Mouse (Mus musculus) limb, embryonic 10.5 days (tissue): ENCODE measurements at regions not wholly inside any gene's neighbourhood (a gene's known extent, or its start where the extent isn't known, plus 50 kb on each side); places are given as distances from the start of the nearest gene placed in this dataset.

Source experiments
- DNase-seq: peaks from one replicate; pipeline ENCODE4 v3.0.0-alpha.2; 2017; ENCODE audit warnings: low spot score
- H3K27ac ChIP-seq: fragments of 300-500 bp; sonication (generic); 2 replicates; pipeline ENCODE4 v1.5.1; 2016; ENCODE audit warnings: mild to moderate bottlenecking
- H3K27me3 ChIP-seq: fragments of 300-500 bp; sonication (generic); 2 replicates; pipeline ENCODE4 v1.6.1; 2016; ENCODE audit warnings: low read depth, mild to moderate bottlenecking; ENCODE audit not compliant: poor library complexity, severe bottlenecking
- H3K36me3 ChIP-seq: fragments of 300-500 bp; sonication (generic); 2 replicates; pipeline ENCODE4 v1.6.1; 2016; ENCODE audit warnings: mild to moderate bottlenecking, moderate library complexity
- H3K4me1 ChIP-seq: fragments of 300-500 bp; sonication (generic); 2 replicates; pipeline ENCODE4 v1.6.1; 2016
- H3K4me3 ChIP-seq: fragments of 300-500 bp; sonication (generic); 2 replicates; pipeline ENCODE4 v1.5.1; 2016; ENCODE audit warnings: mild to moderate bottlenecking, moderate library complexity
- H3K9me3 ChIP-seq: fragments of 300-500 bp; sonication (generic); replicated peaks from 2 replicates; pipeline ENCODE4 v1.6.1; 2016; ENCODE audit warnings: mild to moderate bottlenecking
- WGBS: fragments of 180-500 bp; shearing (Covaris S2); methylation state at CpG from one replicate; pipeline ENCODE4 v1.1.7; 2016; 5-methylcytosine and 5-hydroxymethylcytosine counted together

GRCm38 (mm10) chr2:167765811-167766210 is 76.2 kb upstream of the Tmem189 start:
- no peak for DNase-seq
- 87% methylated on average over 6 of the region's 6 CpGs for WGBS
- 0 out of 2 replicates have a peak, but pooled peaks cover under 1% of the 10 kb centered on the region for H3K27me3 ChIP-seq
- H3K27ac ChIP-seq, result peak overlapping the region; percentile 79
- H3K9me3 ChIP-seq, result no peaks in the 10 kb centered on the region
- H3K4me1 ChIP-seq, result peaks cover 17% of the 10 kb centered on the region
- no peak overlapping the region for H3K4me3 ChIP-seq
- H3K36me3 ChIP-seq, result no peaks in the 10 kb centered on the region

GRCm38 (mm10) chr2:167765072-167765800 is 75.6 kb upstream of the Tmem189 start:
- peak; percentile 67 for DNase-seq
- Histone ChIP-seq H3K4me3 (no peak overlapping the region), H3K27me3 (0 out of 2 replicates have a peak, but pooled peaks cover 3% of the 10 kb centered on the region), H3K4me1 (peaks cover 22% of the 10 kb centered on the region), H3K36me3 (no peaks in the 10 kb centered on the region), H3K27ac (peak overlapping the region; percentile 79), H3K9me3 (no peaks in the 10 kb centered on the region)
- 54% methylated on average over 22 of the region's 22 CpGs for WGBS

- no peaks in the 10 kb centered on the region for H3K36me3 ChIP-seq
- no peak for DNase-seq
- no peak overlapping the region for H3K4me3 ChIP-seq
- no peaks in the 10 kb centered on the region for H3K9me3 ChIP-seq
- H3K27ac ChIP-seq, result peak overlapping the region; percentile 79; the same call in 1 of the 2 replicates
- H3K4me1 ChIP-seq, result peaks cover 27% of the 10 kb centered on the region
- H3K27me3 ChIP-seq, result 0 out of 2 replicates have a peak, but pooled peaks cover 3% of the 10 kb centered on the region
- 92% methylated on average over 7 of the region's 7 CpGs for WGBS
Measured at GRCm38 (mm10) chr2:167763891-167764410, 74.3 kb upstream of the Tmem189 start.

GRCm38 (mm10) chr2:167761404-167761936 is 71.8 kb upstream of the Tmem189 start:
- Histone ChIP-seq H3K4me1 (peaks cover 43% of the 10 kb centered on the region), H3K9me3 (no peaks in the 10 kb centered on the region), H3K27ac (peak overlapping the region; percentile 66), H3K4me3 (no peak overlapping the region), H3K36me3 (no peaks in the 10 kb centered on the region), H3K27me3 (0 out of 2 replicates have a peak, but pooled peaks cover 3% of the 10 kb centered on the region)
- WGBS, result 84% methylated on average over 17 of the region's 17 CpGs
- no peak for DNase-seq

- Histone ChIP-seq H3K27ac (peak overlapping the region; percentile 42), H3K4me3 (no peak overlapping the region), H3K9me3 (no peaks in the 10 kb centered on the region), H3K4me1 (peaks cover 43% of the 10 kb centered on the region), H3K27me3 (0 out of 2 replicates have a peak, but pooled peaks cover 3% of the 10 kb centered on the region), H3K36me3 (no peaks in the 10 kb centered on the region)
- no peak for DNase-seq
- 72% methylated on average over 13 of the region's 13 CpGs for WGBS
Measured at GRCm38 (mm10) chr2:167760681-167761403, 71.2 kb upstream of the Tmem189 start.

- 93% methylated on average over 9 of the region's 9 CpGs for WGBS
- no peak for DNase-seq
- no peaks in the 10 kb centered on the region for H3K9me3 ChIP-seq
- no peak overlapping the region for H3K4me3 ChIP-seq
- H3K4me1 ChIP-seq, result peaks cover 39% of the 10 kb centered on the region
- no peaks in the 10 kb centered on the region for H3K36me3 ChIP-seq
- peaks cover 9% of the 10 kb centered on the region; the same call in 1 of the 2 replicates for H3K27me3 ChIP-seq
- H3K27ac ChIP-seq, result no peak overlapping the region
Measured at GRCm38 (mm10) chr2:167759603-167760390, 70.2 kb upstream of the Tmem189 start.

GRCm38 (mm10) chr2:167757157-167757780 is 67.6 kb upstream of the Tmem189 start:
- peaks cover 9% of the 10 kb centered on the region; the same call in 1 of the 2 replicates for H3K27me3 ChIP-seq
- peak overlapping the region; percentile 37; the same call in 1 of the 2 replicates for H3K27ac ChIP-seq
- H3K9me3 ChIP-seq, result no peaks in the 10 kb centered on the region
- H3K4me3 ChIP-seq, result no peak overlapping the region
- WGBS, result 74% methylated on average over 12 of the region's 12 CpGs
- no peak for DNase-seq
- H3K36me3 ChIP-seq, result no peaks in the 10 kb centered on the region
- peaks cover 38% of the 10 kb centered on the region for H3K4me1 ChIP-seq

- no peak overlapping the region for H3K4me3 ChIP-seq
- 91% methylated on average over 12 of the region's 12 CpGs for WGBS
- no peaks in the 10 kb centered on the region for H3K9me3 ChIP-seq
- no peak for DNase-seq
- H3K4me1 ChIP-seq, result peaks cover 38% of the 10 kb centered on the region
- H3K27me3 ChIP-seq, result peaks cover 9% of the 10 kb centered on the region; the same call in 1 of the 2 replicates
- no peaks in the 10 kb centered on the region for H3K36me3 ChIP-seq
- H3K27ac ChIP-seq, result 0 out of 2 replicates have a peak overlapping the region, but pooled peaks have one; percentile 37
Measured at GRCm38 (mm10) chr2:167756721-167757120, 67.1 kb upstream of the Tmem189 start.

- H3K36me3 ChIP-seq, result no peaks in the 10 kb centered on the region
- 82% methylated on average over 22 of the region's 22 CpGs for WGBS
- no peak for DNase-seq
- no peaks in the 10 kb centered on the region for H3K9me3 ChIP-seq
- H3K4me3 ChIP-seq, result no peak overlapping the region
- H3K4me1 ChIP-seq, result peaks cover 31% of the 10 kb centered on the region
- no peak overlapping the region for H3K27ac ChIP-seq
- H3K27me3 ChIP-seq, result peaks cover 7% of the 10 kb centered on the region; the same call in 1 of the 2 replicates
Measured at GRCm38 (mm10) chr2:167754929-167755551, 65.4 kb upstream of the Tmem189 start.

- peaks cover 7% of the 10 kb centered on the region; the same call in 1 of the 2 replicates for H3K27me3 ChIP-seq
- H3K36me3 ChIP-seq, result no peaks in the 10 kb centered on the region
- 78% methylated on average over 9 of the region's 9 CpGs for WGBS
- peaks cover 26% of the 10 kb centered on the region for H3K4me1 ChIP-seq
- no peak for DNase-seq
- no peaks in the 10 kb centered on the region for H3K9me3 ChIP-seq
- H3K27ac ChIP-seq, result no peak overlapping the region
- H3K4me3 ChIP-seq, result no peak overlapping the region
Measured at GRCm38 (mm10) chr2:167753898-167754297, 64.3 kb upstream of the Tmem189 start.

- no peaks in the 10 kb centered on the region for H3K36me3 ChIP-seq
- no peak overlapping the region for H3K27ac ChIP-seq
- DNase-seq, result no peak
- H3K4me1 ChIP-seq, result peaks cover 19% of the 10 kb centered on the region
- H3K4me3 ChIP-seq, result no peak overlapping the region
- H3K9me3 ChIP-seq, result no peaks in the 10 kb centered on the region
- 71% methylated on average over 12 of the region's 12 CpGs for WGBS
- H3K27me3 ChIP-seq, result peaks cover 7% of the 10 kb centered on the region; the same call in 1 of the 2 replicates
Measured at GRCm38 (mm10) chr2:167752805-167753556, 63.4 kb upstream of the Tmem189 start.
